Mouse (Mus musculus): Measurements from ENCODE around the gene Slc16a9. TPM values are rescaled to one million over a fixed set of nuclear protein-coding genes. Genes with fewer than 3 reads are reported as not detected.
A peak's percentile ranks its signal among the peaks of the same experiment; 100 is the strongest.

Slc16a9 gene
- polyA plus RNA-seq, 1 experiment: 6.8 TPM

DNA sequence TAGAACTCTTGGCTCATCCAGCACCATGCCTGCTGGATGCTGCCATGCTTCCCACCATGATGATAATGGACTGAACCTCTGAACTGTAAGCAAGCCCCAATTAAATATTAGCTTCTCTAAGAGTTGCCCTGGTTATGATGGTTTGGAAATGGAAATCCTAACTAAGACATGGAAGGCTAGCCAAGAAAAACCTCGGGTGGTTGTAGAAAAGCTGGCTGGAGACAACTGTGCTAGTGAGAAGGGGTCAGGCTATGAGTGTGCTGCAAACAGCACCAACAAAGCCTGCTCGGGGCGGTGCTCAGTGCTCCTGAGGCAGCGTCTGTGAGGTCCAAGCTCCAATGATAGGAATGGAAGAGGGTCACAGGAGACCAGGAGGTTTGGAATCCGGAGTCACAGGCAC is 65.7 kb downstream of the Slc16a9 start:
- Histone ChIP-seq H3K4me3 (ENCODE audit: extremely low read depth, insufficient read depth, insufficient read length) (no peak overlapping the region), H3K27me3 (ENCODE audit: control insufficient read depth, insufficient read depth, low read length) (no peaks in the 10 kb centered on the region), H3K4me1 (ENCODE audit: control insufficient read depth, insufficient read depth, insufficient read length) (no peaks in the 10 kb centered on the region), H3K27ac (ENCODE audit: insufficient read depth, low read length) (no peak overlapping the region), H3K36me3 (ENCODE audit: control insufficient read depth, insufficient read depth, low read length) (no peaks in the 10 kb centered on the region)
- TF ChIP-seq POLR2A (IDR thresholded peaks at IDR 0.05; ENCODE audit: low read depth, low read length) (no peak), CTCF (IDR thresholded peaks at IDR 0.05; ENCODE audit: extremely low read depth, insufficient read depth, insufficient read length, insufficient replicate concordance) (no peak)
- no peak for DNase-seq (ENCODE audit: low read depth in 1 of 2, low spot score in 2 of 2)
- 79% methylated on average over 5 of the region's 5 CpGs for WGBS

GRCm38 (mm10) chr10:70315895-70316294 is 71.0 kb downstream of the Slc16a9 start:
- H3K36me3 ChIP-seq (ENCODE audit: control insufficient read depth, insufficient read depth, low read length): no peaks in the 10 kb centered on the region
- DNase-seq (ENCODE audit: low read depth in 1 of 2, low spot score in 2 of 2): no peak
- H3K4me1 ChIP-seq (ENCODE audit: control insufficient read depth, insufficient read depth, insufficient read length): no peaks in the 10 kb centered on the region
- no peak overlapping the region for H3K4me3 ChIP-seq (ENCODE audit: extremely low read depth, insufficient read depth, insufficient read length)
- no peak overlapping the region for H3K27ac ChIP-seq (ENCODE audit: insufficient read depth, low read length)
- WGBS: 80% methylated on average over 6 of the region's 6 CpGs
- no peaks in the 10 kb centered on the region for H3K27me3 ChIP-seq (ENCODE audit: control insufficient read depth, insufficient read depth, low read length)
- TF ChIP-seq POLR2A (IDR thresholded peaks at IDR 0.05; ENCODE audit: low read depth, low read length) (no peak), CTCF (IDR thresholded peaks at IDR 0.05; ENCODE audit: extremely low read depth, insufficient read depth, insufficient read length, insufficient replicate concordance) (no peak)

DNA sequence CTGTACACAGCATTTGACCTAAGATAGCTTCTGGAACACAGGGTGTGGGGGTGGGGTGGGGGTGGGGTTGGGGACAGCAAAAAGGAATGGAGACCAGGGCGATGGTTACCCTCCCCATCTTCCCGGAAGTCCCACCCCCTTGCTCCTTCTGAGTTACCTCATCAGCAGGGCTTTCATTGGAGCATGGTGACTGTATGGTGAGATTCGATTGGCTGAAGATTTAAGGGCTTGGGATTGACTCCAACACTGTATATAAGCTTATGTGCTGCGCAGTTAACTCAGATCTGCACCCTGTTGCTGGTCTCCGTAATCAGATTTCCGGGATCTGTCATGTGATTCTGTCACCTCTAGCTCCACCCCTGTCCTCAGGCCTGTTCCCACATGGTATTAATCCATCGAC is 72.0 kb downstream of the Slc16a9 start:
- no peak for DNase-seq (ENCODE audit: low read depth in 1 of 2, low spot score in 2 of 2)
- Histone ChIP-seq H3K4me3 (ENCODE audit: extremely low read depth, insufficient read depth, insufficient read length) (no peak overlapping the region), H3K36me3 (ENCODE audit: control insufficient read depth, insufficient read depth, low read length) (no peaks in the 10 kb centered on the region), H3K27me3 (ENCODE audit: control insufficient read depth, insufficient read depth, low read length) (no peaks in the 10 kb centered on the region), H3K4me1 (ENCODE audit: control insufficient read depth, insufficient read depth, insufficient read length) (no peaks in the 10 kb centered on the region), H3K27ac (ENCODE audit: insufficient read depth, low read length) (no peak overlapping the region)
- WGBS: 93% methylated on average over 7 of the region's 7 CpGs
- TF ChIP-seq CTCF (IDR thresholded peaks at IDR 0.05; ENCODE audit: extremely low read depth, insufficient read depth, insufficient read length, insufficient replicate concordance) (no peak), POLR2A (IDR thresholded peaks at IDR 0.05; ENCODE audit: low read depth, low read length) (no peak)

DNA sequence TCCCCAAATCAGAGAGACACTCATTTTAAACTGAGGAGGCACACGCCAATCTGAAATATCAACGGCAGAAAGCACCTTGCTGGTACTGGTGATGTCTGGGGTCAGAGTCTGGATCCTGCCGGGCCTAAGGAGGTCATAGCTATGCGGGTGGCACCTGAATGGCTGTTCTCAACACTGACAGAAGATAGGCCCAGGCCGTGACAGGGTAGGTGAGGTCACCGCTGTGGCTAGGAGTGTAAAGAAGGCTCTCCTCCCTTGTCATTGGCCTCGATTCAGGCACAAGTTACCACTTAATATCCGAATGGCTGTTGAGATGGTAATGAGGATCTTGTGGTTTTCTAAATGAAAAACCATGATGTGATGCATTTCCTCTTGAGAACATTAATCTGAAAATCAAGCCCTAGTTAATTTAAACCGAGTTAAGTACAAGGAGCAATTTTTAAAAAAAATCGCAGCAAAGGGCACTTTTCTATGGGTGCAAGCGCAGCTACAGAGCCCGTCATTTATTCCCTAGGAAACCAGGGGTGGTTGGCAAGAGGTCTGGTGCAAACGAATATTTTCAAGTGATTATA is 72.6 kb downstream of the Slc16a9 start:
- TF ChIP-seq POLR2A (IDR thresholded peaks at IDR 0.05; ENCODE audit: low read depth, low read length) (no peak), CTCF (IDR thresholded peaks at IDR 0.05; ENCODE audit: extremely low read depth, insufficient read depth, insufficient read length, insufficient replicate concordance) (no peak)
- WGBS: 64% methylated on average over 13 of the region's 13 CpGs
- Histone ChIP-seq H3K27me3 (ENCODE audit: control insufficient read depth, insufficient read depth, low read length) (no peaks in the 10 kb centered on the region), H3K4me1 (ENCODE audit: control insufficient read depth, insufficient read depth, insufficient read length) (no peaks in the 10 kb centered on the region), H3K4me3 (ENCODE audit: extremely low read depth, insufficient read depth, insufficient read length) (no peak overlapping the region), H3K36me3 (ENCODE audit: control insufficient read depth, insufficient read depth, low read length) (no peaks in the 10 kb centered on the region), H3K27ac (ENCODE audit: insufficient read depth, low read length) (no peak overlapping the region)
- no peak for DNase-seq (ENCODE audit: low read depth in 1 of 2, low spot score in 2 of 2)

GRCm38 (mm10) chr10:70318630-70319029 is 73.7 kb downstream of the Slc16a9 start:
- Histone ChIP-seq H3K4me3 (ENCODE audit: extremely low read depth, insufficient read depth, insufficient read length) (no peak overlapping the region), H3K4me1 (ENCODE audit: control insufficient read depth, insufficient read depth, insufficient read length) (no peaks in the 10 kb centered on the region), H3K27ac (ENCODE audit: insufficient read depth, low read length) (no peak overlapping the region), H3K27me3 (ENCODE audit: control insufficient read depth, insufficient read depth, low read length) (no peaks in the 10 kb centered on the region), H3K36me3 (ENCODE audit: control insufficient read depth, insufficient read depth, low read length) (no peaks in the 10 kb centered on the region)
- 5% methylated on average over 3 of the region's 3 CpGs for WGBS
- no peak for DNase-seq (ENCODE audit: low read depth in 1 of 2, low spot score in 2 of 2)
- peak; percentile 13; the same call in 1 of the 2 replicates for TF ChIP-seq CTCF (IDR thresholded peaks at IDR 0.05; ENCODE audit: extremely low read depth, insufficient read depth, insufficient read length, insufficient replicate concordance)
- no peak for TF ChIP-seq POLR2A (IDR thresholded peaks at IDR 0.05; ENCODE audit: low read depth, low read length)

GRCm38 (mm10) chr10:70325518-70325917 is 80.6 kb downstream of the Slc16a9 start:
- Histone ChIP-seq H3K27ac (ENCODE audit: insufficient read depth, low read length) (no peak overlapping the region), H3K36me3 (ENCODE audit: control insufficient read depth, insufficient read depth, low read length) (no peaks in the 10 kb centered on the region), H3K4me1 (ENCODE audit: control insufficient read depth, insufficient read depth, insufficient read length) (no peaks in the 10 kb centered on the region), H3K27me3 (ENCODE audit: control insufficient read depth, insufficient read depth, low read length) (no peaks in the 10 kb centered on the region), H3K4me3 (ENCODE audit: extremely low read depth, insufficient read depth, insufficient read length) (no peak overlapping the region)
- DNase-seq (ENCODE audit: low read depth in 1 of 2, low spot score in 2 of 2): no peak
- WGBS: 53% methylated on average over 2 of the region's 2 CpGs
- TF ChIP-seq CTCF (IDR thresholded peaks at IDR 0.05; ENCODE audit: extremely low read depth, insufficient read depth, insufficient read length, insufficient replicate concordance) (no peak), POLR2A (IDR thresholded peaks at IDR 0.05; ENCODE audit: low read depth, low read length) (no peak)

GRCm38 (mm10) chr10:70327331-70327730 is 82.4 kb downstream of the Slc16a9 start:
- H3K4me3 ChIP-seq (ENCODE audit: extremely low read depth, insufficient read depth, insufficient read length): no peak overlapping the region
- no peaks in the 10 kb centered on the region for H3K36me3 ChIP-seq (ENCODE audit: control insufficient read depth, insufficient read depth, low read length)
- TF ChIP-seq CTCF (IDR thresholded peaks at IDR 0.05; ENCODE audit: extremely low read depth, insufficient read depth, insufficient read length, insufficient replicate concordance) (no peak), POLR2A (IDR thresholded peaks at IDR 0.05; ENCODE audit: low read depth, low read length) (no peak)
- DNase-seq (ENCODE audit: low read depth in 1 of 2, low spot score in 2 of 2): no peak
- WGBS: 82% methylated on average over 6 of the region's 6 CpGs
- H3K4me1 ChIP-seq (ENCODE audit: control insufficient read depth, insufficient read depth, insufficient read length): no peaks in the 10 kb centered on the region
- no peak overlapping the region for H3K27ac ChIP-seq (ENCODE audit: insufficient read depth, low read length)
- H3K27me3 ChIP-seq (ENCODE audit: control insufficient read depth, insufficient read depth, low read length): no peaks in the 10 kb centered on the region

All from spleen, adult 2 months (tissue).